Mouse (Mus musculus) adrenal gland, postnatal 10 days (tissue): ENCODE results near the gene Cst3. TPM values are rescaled to one million over a fixed set of nuclear protein-coding genes. Genes with fewer than 3 reads are reported as not detected.

Experiments
- DNase-seq: peaks from one replicate; pipeline ENCODE4 v3.0.0; 2021; ENCODE audit warnings: mixed read lengths
- long read RNA-seq, 2 experiments: library from polyadenylated mRNA; stranded (forward); transcript quantifications; one replicate each; pipeline ENCODE4 v2.0.0; 2021
- total RNA-seq, 2 experiments: library from RNA; stranded (reverse); gene quantifications; 2 replicates each; pipeline ENCODE4 v1.2.3; 2021

Gene Cst3
- 100 to 1,000 TPM; 839 to 876 TPM for total RNA-seq
- long read RNA-seq, experiment 1, transcript Cst3-201 (3 exons, 860 nt) = major isoform, 894 of 1,012 reads
- long read RNA-seq, experiment 1, partial matches to known transcripts = 18 of 1,012 reads
- long read RNA-seq, experiment 1, other reads (novel, unspliced or antisense) = 98 of 1,012 reads
- long read RNA-seq, experiment 2, transcript Cst3-201 (3 exons, 860 nt) = major isoform, 636 of 654 reads
- long read RNA-seq, experiment 2, partial matches to known transcripts = 15 of 654 reads
- long read RNA-seq, experiment 2, other reads (novel, unspliced or antisense) = 3 of 654 reads

- peak; percentile 97 for DNase-seq
These were observed at the start of gene Cst3 for GRCm38 (mm10) chr2:148875335-148875811. Cst3 (minus strand) TSS chr2:148875692.

GRCm38 (mm10) chr2:148902286-148902685 is 26.8 kb upstream of the Cst3 start:
- DNase-seq = peak; percentile 70

GRCm38 (mm10) chr2:148900305-148900704 is 24.8 kb upstream of the Cst3 start:
- DNase-seq = no peak

- no peak for DNase-seq
These were observed 20.7 kb upstream of the Cst3 start for GRCm38 (mm10) chr2:148896219-148896618.

DNA sequence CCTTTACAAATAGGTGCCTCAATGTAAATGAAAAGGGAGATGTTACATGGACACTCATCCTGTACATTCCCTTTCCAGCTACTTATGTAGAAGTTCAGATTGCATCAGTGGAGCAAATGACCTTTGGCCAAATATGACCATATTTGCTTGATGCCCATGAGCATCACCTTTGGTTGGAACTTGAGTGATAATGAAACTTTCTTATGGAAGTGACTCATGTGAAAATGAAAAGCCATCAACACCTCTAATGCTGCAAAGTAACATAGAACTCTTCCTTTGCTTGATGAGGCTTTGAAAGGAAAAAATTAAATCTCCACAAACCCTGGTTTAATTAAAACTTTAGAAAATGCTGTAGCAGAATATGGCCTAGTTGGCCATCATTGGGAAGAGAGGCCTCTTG is 17.6 kb upstream of the Cst3 start:
- DNase-seq = no peak

DNA sequence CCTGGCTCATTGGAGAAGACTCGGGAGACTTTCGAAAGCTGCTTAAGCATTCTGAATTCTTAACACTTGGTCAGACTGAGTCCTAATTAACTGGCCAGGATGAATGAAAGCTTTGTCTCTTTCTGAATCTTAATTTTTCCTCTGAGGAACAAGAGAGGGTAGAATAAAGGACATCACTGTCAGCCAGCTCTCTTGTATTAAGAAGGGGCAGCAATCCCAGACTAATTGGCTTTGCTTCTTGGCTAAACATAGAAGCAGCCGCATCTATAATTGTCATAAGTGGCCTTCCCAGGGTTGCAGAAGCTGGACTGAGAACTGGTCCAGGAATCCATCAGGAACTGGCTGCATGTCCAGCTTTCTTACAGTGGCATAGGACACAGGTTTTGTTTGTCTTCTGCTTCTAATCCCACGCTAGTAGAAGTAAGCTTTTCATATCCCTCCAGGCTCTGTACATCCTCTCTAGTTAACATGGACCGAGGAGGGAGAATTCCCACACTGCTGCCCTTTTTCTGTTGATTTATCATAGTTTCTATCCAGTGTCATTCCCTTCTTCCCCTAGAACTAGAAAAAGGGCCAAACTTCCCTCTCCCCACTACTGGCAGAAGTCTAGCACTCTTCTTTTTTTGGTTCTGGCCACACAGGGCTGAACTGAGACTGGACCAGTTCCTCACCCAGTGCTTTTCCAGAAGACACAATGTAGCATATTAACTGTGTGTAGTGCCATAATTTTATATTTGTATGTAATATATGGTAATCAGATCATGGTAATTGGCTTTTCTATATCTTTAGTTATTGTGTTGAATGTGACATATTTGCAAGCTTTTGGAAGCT is 14.7 kb upstream of the Cst3 start:
- DNase-seq = no peak

DNA sequence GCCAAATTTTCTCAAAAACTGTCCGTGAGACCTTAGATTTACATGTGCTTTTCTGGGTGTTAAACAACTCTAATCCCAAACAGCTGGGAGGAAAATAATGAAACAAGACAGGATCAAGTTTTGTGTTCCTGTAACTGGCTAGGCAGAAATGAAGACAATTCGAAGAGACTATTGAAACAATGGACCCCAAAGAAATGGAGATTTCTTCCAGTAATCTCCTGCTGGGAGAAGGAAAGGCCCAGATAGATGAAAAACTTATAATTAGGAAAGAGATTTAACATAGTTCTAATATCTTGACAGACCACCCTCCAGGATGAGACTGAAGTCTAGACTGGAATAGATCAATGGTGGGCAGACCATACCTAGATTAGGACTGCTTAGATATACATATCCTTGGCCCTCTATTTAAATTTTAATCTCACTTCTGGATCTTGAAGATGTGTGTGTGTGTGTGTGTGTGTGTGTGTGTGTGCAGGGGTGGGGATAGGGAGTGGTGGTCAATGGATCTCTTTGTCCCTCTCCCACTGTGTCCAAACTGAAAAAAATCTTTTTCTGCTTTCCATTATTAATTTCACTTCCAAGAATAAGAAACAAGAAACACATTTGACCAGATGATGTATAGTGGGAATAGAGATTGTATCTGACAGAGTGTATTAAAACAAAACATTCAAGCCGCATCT is 14.0 kb upstream of the Cst3 start:
- no peak for DNase-seq

DNA sequence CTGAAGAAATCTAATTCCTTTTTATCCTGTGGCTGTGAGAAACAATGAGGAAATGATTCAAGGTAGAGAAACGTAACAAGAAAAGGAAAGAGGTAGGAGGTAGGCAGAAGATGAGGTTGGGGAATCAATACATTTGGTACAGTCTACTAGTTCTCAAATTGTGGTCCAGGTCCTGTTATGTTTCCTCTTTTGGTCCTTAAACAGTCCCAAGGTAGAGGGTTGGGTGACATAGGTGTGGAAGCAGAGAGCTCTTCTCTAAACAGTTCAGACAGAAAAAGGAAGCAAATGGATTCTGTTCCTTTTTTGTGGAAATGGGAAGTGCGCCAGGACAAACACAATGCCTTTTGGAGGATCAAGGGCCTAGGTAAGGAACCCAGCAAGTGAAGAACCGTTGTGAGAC is 13.4 kb upstream of the Cst3 start:
- no peak for DNase-seq

GRCm38 (mm10) chr2:148884738-148885137 is 9.2 kb upstream of the Cst3 start:
- no peak for DNase-seq

DNA sequence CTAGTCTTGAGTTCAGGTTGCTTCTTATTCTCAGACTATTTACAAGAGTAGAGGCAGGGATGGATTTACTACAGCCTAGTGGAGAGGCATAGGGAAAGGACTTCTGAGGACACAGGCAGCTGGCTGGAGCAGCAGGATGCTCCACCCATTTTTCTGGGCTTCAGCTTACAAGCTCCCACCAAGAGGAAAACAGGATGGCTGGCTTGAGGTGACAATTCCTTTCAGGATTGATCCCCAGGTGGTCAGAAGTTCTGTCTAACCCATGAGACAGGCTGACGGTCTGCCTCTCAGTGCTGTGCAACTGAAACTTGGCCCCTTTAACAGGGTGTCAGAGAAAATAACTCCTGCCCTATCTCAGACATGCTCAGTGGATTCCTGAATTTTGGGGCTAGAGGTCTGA is 3.7 kb upstream of the Cst3 start:
- DNase-seq = peak; percentile 16

DNA sequence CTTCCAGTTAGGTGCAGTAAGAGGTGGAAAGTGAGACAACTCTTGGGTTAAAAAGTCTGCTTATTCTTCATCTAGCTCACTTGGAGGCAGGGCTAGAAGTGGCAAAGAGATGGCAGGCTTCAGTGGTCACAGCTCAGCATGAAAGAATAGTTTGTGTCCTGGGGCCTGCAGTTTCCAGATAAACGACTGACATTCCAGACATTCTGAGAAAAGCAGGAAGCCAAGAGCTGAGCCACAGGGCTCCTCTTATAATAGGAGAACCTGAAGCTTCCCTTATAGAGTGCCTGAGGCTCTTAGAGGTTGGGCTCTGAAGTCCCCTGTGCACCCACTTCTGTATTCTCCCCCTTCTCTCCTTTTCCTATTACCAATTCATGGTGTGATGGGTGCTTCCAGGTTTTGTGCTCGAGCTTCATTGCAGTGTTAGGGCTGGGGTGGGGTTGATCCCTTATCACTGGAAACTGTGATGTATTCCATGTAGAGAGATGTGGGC is 3.2 kb upstream of the Cst3 start:
- no peak for DNase-seq

- DNase-seq = peak; percentile 82
These were observed 1.7 kb upstream of the Cst3 start for GRCm38 (mm10) chr2:148877016-148877770.

GRCm38 (mm10) chr2:148874617-148875334 is 716 bp downstream of the Cst3 start:
- DNase-seq = peak; percentile 52

DNA sequence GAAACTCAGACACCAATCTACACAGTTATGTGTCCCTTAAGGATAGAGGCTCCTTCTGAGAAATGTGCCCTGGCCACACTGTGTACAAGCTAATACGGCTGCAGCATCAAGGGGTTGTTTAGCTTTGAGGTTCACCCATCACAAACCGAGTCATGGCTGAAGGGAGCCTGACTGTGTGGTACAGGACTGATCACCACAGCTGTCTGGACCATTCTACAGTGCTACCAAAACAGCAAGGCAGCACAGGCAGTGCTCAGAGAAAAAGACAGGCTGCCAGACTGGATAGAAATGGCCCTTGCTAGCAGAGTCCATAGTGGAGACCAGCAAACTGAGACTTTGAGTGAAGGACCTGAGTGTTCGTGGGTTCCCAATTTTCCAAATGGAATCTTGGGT is 1.3 kb downstream of the Cst3 start:
- DNase-seq = no peak

GRCm38 (mm10) chr2:148872860-148873259 is 2.6 kb downstream of the Cst3 start:
- no peak for DNase-seq

DNA sequence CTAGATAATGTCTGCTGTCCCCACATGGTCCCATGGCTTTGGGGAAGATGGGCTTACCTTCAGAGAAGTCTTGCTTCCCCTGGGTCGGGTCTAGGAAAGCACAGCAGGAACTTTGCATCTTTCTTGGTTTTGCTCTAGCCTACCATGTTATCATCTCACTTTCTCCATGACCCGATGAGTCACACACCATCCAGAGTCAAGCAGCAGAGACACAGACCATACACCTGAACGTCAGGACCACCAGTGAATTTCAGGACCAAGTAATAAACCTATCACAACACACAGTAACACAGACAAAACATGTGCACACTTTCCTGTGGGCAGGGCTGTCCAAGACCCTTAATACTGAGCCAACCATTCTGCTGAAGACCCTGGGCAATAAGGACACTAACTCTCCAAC is 5.0 kb downstream of the Cst3 start:
- DNase-seq = no peak

DNA sequence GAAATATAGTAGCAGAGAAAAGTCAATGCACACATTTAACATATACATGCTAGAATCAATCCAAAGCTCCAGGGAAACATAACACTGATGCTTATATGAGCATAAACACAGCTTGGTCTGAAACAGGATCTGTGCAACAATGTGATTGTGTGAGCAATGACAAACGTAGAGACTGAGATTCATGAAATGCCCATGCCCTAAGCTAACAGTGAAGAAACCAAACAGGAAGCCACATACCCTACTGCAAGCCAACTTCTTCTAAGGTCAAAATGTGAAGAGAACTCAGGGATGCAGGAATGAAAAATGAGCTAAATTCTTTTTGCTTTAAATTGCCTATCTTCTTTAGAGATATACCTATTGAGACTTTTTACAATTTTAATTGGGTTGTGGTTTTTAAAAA is 6.5 kb downstream of the Cst3 start:
- no peak for DNase-seq

GRCm38 (mm10) chr2:148864966-148865365 is 10.5 kb downstream of the Cst3 start, which contains the start of gene 9230104L09Rik:
9230104L09Rik (minus strand) TSS chr2:148865038.
- peak; percentile 30 for DNase-seq

GRCm38 (mm10) chr2:148861693-148862092 is 13.8 kb downstream of the Cst3 start:
- no peak for DNase-seq

GRCm38 (mm10) chr2:148860993-148861392 is 14.5 kb downstream of the Cst3 start:
- DNase-seq = no peak

DNA sequence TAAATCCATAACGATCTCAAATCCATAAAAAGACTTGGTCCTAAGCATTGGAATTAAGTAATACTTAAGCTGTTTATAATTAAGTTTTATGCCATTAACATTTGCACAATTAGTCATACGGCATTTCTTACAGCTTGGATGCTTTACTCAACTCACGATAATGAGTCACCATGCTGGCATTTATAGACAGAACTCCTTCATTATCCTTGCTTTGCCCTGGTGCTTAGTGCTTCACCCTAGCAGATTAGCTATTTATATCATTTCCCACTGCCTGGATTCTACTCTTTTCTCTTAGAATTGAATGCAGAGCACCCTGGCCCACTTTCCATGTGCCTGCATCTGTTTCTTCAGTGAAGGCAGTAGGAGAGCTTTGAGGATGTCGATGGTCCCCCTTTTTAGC is 18.0 kb downstream of the Cst3 start:
- DNase-seq = no peak
